Mouse (Mus musculus): ENCODE measurements at regions not wholly inside any gene's neighbourhood (a gene's known extent, or its start where the extent isn't known, plus 50 kb on each side); places are given as distances from the start of the nearest gene placed in this dataset.

DNA sequence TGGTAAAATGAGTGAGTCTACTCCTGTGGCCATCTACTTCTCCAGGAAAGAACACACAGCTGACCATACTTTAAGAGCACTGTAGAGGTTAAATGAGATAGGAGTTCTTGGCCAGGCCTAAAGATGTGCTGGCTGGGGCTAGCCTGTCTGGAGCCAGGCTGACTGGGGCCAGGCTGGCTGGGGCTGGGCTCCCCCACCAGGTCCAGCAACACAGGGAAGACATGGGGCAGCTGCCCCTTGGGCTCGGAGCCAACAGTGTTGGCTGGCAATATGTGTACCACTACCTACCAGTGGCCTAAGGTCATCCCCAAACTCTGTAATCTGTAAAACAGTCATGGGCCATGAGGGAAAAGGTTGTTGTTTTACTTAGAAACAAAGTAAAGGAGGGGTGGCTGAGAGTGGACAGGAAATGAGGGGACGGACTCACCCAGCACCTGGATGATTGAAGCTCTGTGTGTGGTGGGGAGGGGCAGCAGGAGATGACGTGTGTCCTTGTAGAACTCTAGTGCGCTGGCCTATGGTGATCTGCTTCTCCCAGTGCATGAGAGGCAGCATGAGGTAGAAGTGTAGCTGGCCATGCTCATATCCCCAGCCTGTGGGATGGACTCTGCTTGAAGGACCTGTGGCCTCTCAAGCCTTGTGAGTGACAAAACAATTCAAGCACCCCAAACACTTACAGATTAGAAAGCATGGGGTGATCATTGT, 67.0 kb downstream of the Foxa2 start:
- TF ChIP-seq CTCF (IDR thresholded peaks at IDR 0.05; ENCODE audit: extremely low read depth, insufficient read depth, low read length) = no peak
- no peak for TF ChIP-seq POLR2A (IDR thresholded peaks at IDR 0.05; ENCODE audit: extremely low read depth, insufficient read depth, low read length)
